Mouse (Mus musculus) thymus, postnatal 0 days (tissue): ENCODE measurements at regions not wholly inside any gene's neighbourhood (a gene's known extent, or its start where the extent isn't known, plus 50 kb on each side); places are given as distances from the start of the nearest gene placed in this dataset.
"Not testable (repeated sequence)": the region's sequence is repeated elsewhere in the genome, so short reads cannot be mapped to it uniquely, and the experiment has no call there.

Experiments
- DNase-seq: peaks from one replicate; pipeline ENCODE4 v3.0.0-alpha.2; 2015; ENCODE audit warnings: low spot score

GRCm38 (mm10) chr2:78279382-78280056 lies 333.3 kb upstream of the Cwc22 start:
- no peak for DNase-seq

- DNase-seq = no peak
These were observed 332.5 kb upstream of the Cwc22 start for GRCm38 (mm10) chr2:78278630-78279029.

GRCm38 (mm10) chr2:78277699-78278098 lies 331.5 kb upstream of the Cwc22 start:
- no peak for DNase-seq

- DNase-seq = no peak
These were observed 327.9 kb upstream of the Cwc22 start for GRCm38 (mm10) chr2:78274122-78274521.

GRCm38 (mm10) chr2:78268705-78269104 lies 322.5 kb upstream of the Cwc22 start:
- DNase-seq = no peak

DNA sequence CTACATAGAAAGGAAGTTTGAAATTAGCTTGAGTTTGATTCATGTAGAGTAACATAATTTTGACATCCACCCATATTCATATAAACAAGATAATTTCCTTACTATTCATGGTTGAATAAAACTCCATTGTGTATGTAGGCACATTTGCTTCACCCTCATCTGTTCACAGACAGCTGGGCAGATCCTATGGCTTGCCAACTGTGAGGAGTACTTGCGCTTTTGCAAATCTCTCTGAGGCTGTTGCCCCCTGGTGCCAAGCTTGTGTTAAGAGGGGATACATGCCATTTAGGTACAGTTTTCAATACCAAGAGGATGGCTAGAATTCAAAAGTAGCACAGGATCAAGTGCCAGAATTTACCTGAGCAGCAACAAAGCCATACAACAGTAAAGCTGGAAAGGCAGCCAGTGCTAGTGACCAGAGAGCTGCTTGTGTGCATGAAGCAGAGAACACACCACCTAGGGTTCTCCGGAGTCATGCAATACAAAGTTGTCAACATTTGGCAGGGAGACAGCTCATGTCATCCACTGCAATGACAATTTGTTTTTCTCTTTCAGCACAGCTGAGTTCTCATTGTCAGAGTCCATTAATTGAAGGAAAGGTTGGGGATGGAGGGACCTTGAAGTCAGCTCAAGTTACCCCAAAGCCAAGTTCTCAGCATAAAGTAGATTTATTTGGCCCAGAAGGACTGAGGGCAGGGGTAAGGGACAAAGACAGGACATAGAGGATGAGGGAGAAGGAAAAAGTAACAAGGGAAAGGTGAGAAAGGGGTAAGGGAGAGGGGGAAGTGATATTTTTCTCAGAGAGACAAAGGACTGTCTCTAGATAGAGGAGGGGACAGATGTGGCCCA lies 321.6 kb upstream of the Cwc22 start:
- no peak for DNase-seq

DNA sequence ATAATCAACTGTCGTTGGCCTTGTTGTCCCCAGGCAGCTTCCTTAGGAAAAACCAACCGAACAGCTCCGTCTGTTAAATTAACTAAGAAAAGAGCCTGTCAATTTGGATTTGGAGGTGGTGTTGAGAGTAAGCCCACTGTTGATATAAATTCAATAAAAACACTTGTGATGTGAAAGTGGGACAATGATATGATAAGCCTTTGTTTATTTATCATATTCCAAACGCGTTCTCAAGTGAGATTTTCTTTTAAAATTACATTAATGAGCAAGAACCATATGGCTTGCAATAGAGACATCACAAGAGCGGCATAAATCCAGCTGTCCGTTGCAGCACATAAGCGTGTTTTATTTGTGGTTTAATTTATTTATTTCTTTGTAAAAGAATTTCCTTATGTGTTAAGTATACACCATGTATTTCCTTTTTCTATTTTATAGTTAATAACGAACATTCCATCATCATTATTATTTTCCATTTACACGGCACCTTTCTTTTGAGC lies 307.5 kb upstream of the Cwc22 start:
- DNase-seq = no peak

DNA sequence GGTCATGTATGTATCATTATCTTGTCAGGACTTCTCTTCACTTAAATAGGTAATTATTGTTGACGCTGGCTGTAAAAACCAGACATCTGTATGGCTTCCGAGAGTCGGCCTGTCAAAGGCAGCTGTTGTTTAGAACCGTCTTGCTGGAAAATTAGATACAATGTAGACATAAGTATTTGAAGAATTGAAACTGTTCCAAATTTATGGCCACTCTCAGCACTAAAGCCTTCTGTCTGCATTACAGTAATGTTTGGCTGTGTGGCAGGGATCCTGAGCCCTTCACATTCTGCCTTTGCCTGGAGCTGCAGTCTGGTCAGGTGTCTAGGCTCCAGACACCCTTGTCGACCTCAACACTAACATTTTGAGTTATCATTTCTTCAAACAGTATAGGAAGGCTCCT lies 300.2 kb upstream of the Cwc22 start:
- DNase-seq = no peak

DNA sequence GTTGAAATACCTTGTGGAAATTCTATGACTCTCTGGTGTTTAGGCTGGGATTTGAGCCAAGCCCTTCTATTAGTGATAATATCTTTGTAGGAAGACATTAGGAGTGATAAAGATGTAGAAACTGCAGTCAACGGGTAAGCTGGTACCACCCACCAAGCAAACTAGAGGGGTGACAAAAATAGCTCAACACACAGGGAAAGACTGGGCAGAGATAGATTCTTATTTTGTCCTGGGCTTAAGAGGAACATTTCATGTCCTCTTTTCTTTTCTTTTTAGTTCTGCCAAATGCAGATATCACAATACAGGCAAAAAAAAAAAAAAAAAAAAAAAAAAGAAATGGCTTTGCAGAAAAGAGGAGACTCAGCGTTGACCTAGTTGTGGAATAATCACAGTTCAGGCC lies 294.1 kb upstream of the Cwc22 start:
- no peak for DNase-seq

DNA sequence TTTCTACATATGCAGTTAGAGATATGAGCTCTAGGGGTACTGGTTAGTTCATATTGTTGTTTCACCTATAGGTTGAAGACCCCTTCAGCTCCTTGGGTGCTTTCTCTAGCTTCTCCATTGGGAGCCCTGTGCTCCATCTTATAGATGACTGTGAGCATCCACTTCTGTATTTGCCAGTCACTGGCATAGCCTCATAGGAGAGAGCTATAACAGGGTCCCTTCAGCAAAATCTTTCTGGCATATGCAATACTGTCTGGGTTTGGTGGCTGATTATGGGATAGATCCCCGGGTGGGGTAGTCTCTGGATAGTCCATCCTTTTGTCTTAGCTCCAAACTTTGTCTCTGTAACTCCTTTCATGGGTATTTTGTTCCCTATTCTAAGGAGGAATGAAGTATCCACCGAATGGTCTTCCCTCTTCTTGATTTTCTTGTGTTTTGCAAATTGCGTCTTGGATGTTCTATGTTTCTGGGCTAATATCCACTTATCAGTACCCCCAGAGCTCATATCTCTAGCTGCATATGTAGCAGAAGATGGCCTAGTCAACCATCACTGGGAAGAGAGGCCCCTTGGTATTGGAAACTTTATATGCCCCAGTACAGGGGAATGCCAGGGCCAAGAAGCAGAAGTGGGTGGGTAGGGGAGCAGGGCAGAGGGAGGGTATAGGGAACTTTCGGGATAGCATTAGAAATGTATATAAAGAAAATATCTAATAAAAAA lies 279.4 kb upstream of the Cwc22 start:
- DNase-seq = not testable (repeated sequence)

DNA sequence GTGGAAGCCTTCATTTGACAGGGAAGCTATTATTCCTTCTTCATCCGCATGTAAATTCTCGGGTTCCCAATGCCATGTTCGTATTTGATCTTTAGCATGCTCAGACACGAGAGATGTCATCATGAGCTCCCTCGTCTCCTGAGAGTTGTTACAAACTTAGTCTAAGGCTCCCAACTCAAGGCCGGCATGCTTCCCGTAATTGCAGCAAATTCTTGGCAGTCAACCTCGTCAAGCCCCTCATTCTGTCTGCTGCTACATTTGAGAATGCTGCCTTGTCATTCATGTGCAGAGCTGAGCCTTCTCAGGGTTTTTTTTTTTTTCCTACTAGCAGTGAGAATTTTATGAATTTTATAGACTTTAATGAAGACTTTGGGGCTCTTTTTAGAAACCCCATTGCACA lies 268.3 kb upstream of the Cwc22 start:
- no peak for DNase-seq

DNA sequence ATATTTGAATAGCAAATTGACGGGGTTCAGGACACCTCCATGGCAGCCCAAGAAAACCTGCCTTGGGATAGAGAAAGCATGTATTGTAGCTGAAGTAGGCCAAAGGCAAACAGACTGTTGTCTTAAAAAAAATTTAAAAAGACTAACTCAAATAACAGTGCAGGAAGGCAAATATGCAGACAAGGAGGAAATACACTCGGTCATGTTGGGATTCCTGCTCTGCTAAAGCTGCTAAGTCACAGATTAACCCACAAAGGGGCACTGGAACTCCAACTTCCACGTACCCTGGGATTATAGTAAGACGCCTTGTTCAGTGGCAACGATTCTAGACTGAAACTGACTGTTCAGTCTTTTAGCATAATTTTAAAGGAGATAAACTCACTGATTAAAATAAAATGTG lies 258.9 kb upstream of the Cwc22 start:
- DNase-seq = no peak

DNA sequence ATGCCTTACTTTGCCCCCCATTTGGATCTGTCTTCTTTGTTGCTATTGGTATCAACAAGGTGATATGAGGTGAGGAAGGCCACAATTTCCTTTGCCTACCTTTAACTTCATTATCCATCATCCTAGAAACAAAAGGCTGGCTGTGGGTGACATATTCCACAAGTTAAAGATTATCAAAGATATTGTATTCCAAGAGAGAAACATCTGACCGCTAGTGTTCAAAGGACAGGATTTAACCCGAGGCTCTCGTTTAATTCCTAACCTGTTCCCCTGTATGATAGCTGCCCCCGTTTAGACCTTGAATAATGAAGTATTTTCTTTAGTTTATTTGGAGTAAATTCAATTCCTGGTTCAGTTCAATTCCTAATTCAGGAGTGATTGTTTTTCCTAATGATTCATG lies 249.8 kb upstream of the Cwc22 start:
- no peak for DNase-seq

DNA sequence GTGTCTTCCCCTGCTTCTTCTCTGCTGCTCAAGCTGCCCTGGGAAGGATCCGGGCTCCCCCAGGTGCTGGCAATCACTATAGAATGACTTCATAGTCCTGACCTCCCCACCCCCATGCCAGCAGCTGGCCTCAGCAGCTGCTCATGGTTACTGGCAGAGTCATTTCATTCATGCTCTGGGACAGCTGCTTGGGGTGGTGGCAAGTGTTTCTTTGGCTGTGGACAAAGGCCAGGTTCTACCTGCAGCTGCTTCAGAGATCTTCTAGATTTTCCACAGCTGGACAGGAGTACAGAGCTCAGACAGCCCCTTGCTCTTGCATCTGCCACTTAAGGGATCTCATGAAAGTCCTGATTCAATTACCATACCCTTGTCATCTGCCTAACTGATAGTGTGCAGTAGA lies 243.4 kb upstream of the Cwc22 start:
- no peak for DNase-seq

- no peak for DNase-seq
These were observed 238.8 kb upstream of the Cwc22 start for GRCm38 (mm10) chr2:78184950-78185349.

GRCm38 (mm10) chr2:78173784-78174183 lies 227.6 kb upstream of the Cwc22 start:
- DNase-seq = no peak

GRCm38 (mm10) chr2:78172819-78173218 lies 226.6 kb upstream of the Cwc22 start:
- DNase-seq = no peak

DNA sequence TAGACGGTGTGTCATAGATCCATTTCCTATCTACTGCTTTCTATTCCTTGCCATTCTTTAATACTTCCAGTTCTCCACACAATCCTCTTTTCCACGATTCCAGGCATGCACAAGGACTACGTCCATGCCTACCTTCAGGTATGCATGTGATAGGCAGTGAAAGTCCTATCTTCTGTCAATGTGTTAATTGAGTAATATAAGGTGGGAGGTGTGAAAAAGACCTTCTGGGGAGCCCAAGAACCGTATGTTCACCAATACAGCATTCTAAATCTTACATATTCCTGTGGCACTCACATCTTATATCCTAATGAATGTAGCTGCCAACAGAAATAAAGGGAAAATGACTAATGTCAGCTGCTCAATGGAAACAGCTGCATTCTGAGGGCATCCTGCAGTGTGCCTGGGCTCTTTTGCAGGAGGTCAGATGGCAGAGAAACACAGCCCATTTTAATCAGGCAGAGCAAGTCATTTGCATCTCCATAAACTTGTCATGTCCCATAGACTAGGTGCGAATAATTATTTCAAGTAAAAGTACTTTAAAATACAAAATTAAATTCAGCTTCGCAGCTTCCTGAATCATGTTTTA lies 224.1 kb upstream of the Cwc22 start:
- DNase-seq = no peak

DNA sequence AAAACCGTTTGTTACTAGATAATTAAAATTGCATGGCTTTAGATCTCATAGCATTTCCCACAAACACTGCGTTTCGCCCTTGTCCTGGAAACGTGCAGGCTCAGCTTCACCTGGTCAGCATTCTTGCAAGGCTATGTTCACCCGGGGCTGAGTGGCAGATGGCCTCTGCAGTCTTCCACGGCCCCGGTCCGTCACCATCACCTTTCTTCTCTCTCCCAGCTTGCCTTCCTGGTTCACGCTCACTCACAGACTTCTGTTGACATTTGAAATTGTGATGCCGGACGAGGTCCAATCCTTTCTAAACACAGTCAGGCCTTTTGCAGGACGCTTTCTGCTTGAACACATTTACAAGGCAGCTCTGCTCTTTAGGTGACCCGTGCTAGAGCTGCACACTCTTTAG lies 219.3 kb upstream of the Cwc22 start:
- DNase-seq = no peak

DNA sequence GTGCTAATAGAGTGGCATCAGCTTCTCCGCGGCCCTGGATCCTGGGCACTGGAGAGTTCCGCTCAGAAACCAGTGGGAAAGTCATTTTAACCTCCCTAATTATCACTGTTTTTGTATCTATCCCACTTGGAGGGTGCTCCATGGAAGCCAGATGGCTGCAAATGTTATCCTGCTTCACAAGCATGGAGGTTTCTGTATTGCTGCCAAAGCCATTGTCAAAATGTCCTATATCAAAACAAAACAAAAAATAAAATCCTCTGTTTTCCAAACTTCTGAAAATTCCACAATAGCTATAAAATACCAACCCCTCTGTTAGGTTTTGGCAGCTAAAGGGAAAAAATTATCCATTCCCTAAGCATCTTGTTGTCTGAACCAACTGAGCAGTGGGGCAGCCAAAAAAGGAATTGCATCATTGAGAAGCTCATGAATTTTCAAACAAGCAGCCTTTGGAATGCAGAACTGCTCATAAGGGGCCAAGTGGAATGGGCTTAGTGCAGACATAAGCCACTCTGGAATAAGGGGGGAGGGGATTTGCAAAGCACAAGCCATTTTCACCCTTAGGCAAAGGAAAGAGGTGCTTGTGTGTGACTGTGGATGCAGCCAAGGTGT lies 213.8 kb upstream of the Cwc22 start:
- no peak for DNase-seq

GRCm38 (mm10) chr2:78110335-78110734 lies 164.2 kb upstream of the Cwc22 start:
- no peak for DNase-seq
